Mouse (Mus musculus): ENCODE results near the gene Mr1. TPM values are rescaled to one million over a fixed set of nuclear protein-coding genes. Genes with fewer than 3 reads are reported as not detected.

Mr1 gene
- total RNA-seq, 2 experiments from 2014 or later = 1.1 to 2.1 TPM

DNA sequence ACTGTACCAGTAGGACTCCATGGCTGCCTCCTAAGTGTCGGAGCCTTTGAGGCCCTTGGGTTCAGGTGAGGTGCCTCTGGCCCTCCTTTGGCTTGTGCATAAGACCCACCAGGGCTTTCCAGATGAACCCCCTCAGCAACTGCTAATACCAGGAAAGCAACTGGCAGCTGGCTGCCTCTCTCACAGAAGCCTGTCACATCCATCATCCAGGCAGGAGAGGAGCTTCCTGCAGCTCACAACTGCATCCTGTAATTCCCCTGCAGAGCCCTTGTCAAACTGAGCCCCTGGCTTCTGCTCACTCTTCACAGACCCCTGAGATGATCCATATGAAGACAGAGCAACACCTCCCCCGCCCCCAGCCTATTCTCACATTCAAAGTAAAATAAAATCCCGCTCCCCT, 68.9 kb downstream of the Mr1 start:
- ATAC-seq (replicated peaks; ENCODE audit: low FRiP score, poor library complexity, severe bottlenecking) = no peak

Other genes with a start within 250 kb of the Mr1 start
- 13.7 and 15.9 TPM in 2 replicates for gene Ier5, start 47.2 kb downstream of the Mr1 start, total RNA-seq (2015; ENCODE audit: low replicate concordance)
- gene Ier5, start 47.2 kb downstream of the Mr1 start, total RNA-seq (2017; ENCODE audit: low replicate concordance) = 11.3 and 13.9 TPM in 2 replicates
- 5.0 and 5.4 TPM in 2 replicates for gene Stx6, start 11.9 kb upstream of the Mr1 start, total RNA-seq (2015; ENCODE audit: low replicate concordance)
- gene Stx6, start 11.9 kb upstream of the Mr1 start, total RNA-seq (2017; ENCODE audit: low replicate concordance) = 1.8 and 3.3 TPM in 2 replicates
- gene BC034090, start 97.6 kb upstream of the Mr1 start, total RNA-seq (2015; ENCODE audit: low replicate concordance) = not detected in 2 replicates
- gene BC034090, start 97.6 kb upstream of the Mr1 start, total RNA-seq (2017; ENCODE audit: low replicate concordance) = not detected in 2 replicates